Mouse (Mus musculus): ENCODE data around the gene Xrcc1.

DNA sequence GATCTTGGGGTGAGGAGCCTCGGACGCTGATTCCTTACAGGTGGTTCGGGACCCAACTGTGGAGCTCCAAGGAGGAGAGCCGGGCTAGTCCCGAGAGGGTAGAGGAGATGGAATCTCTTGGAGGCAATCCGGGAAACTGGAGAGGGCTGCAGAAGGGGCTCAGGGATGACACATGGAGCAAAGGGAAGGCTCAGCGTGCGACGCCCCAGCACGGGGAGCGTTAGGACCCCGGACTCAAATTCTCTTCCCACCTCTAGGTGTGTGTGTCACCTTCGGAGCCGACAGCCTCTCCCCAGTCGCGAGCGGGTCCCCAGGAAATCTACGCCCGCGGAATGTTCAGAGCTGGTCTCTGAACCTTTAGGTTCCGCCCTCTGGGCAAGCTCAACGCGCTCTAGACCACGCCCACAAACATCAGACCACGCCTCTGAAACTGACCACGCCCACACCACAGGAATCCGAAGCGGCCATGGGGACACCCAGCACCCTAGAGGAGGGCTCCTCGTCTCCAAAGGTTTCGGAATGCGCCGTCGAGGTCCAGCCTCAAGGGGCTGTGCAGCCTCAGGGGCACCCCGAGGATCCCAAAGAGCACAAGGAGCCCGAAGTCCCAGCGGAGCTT, 64.9 kb downstream of the Xrcc1 start:
- no peak for TF ChIP-seq CTCF (IDR thresholded peaks at IDR 0.05; ENCODE audit: borderline replicate concordance, insufficient read depth, low read length)
- no peak for TF ChIP-seq POLR2A (IDR thresholded peaks at IDR 0.05; ENCODE audit: low read depth, low read length)

All from embryonic fibroblast, embryonic 13.5 days (primary cell).